Mouse (Mus musculus): ENCODE measurements around the gene Epha1.

- no peak for TF ChIP-seq POLR2A (IDR thresholded peaks at IDR 0.05; ENCODE audit: control insufficient read depth in 1 of 2, insufficient read depth in 1 of 2, low read depth in 1 of 2, low read length in 2 of 2, poor library complexity in 1 of 2)
- TF ChIP-seq GABPA (IDR thresholded peaks at IDR 0.05; ENCODE audit: low read depth, low read length): no peak
- TF ChIP-seq BHLHE40 (IDR thresholded peaks at IDR 0.05; ENCODE audit: borderline replicate concordance, low read depth, low read length): no peak
- TF ChIP-seq CTCF (IDR thresholded peaks at IDR 0.05 in 2 of 3, conservative IDR thresholded peaks at IDR 0.05 in 1 of 3; ENCODE audit: control insufficient read depth in 1 of 3, insufficient read depth in 1 of 3, low read depth in 2 of 3, low read length in 3 of 3, poor library complexity in 1 of 3, severe bottlenecking in 1 of 3): no peak
- TF ChIP-seq MAFK (IDR thresholded peaks at IDR 0.05; ENCODE audit: borderline replicate concordance, low read depth, low read length): no peak
- TF ChIP-seq SIN3A (IDR thresholded peaks at IDR 0.05; ENCODE audit: low read length): no peak
- no peak for TF ChIP-seq POLR2AphosphoS2 (IDR thresholded peaks at IDR 0.05; ENCODE audit: low read length)
Measured at GRCm38 (mm10) chr6:42339981-42340380, 33.1 kb downstream of the Epha1 start.

Measured in MEL (cell line).